Mouse (Mus musculus): Measurements from ENCODE around the gene Cog8. TPM values are rescaled to one million over a fixed set of nuclear protein-coding genes. Genes with fewer than 3 reads are reported as not detected.
"Not testable (repeated sequence)": the region's sequence is repeated elsewhere in the genome, so short reads cannot be mapped to it uniquely, and the experiment has no call there.

Cog8 gene
- polyA plus RNA-seq, 1 experiment from 2014 or later = 40.9 TPM

DNA sequence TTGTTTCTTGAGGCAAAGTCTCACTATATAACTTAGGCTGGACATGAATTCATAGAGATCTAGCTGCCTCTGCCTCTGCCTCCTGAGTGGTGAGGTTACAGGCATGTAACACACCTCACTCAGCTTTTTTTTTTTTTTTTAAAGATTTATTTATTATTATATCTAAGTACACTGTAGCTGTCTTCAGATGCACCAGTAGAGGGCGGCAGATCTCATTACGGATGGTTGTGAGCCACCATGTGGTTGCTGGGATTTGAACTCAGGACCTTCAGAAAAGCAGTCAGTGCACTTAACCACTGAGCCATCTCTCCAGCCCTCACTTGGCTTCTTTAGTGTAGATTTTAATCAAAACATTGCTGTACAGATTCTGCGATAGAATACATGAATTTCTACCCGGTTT, 60.1 kb downstream of the Cog8 start:
- not testable (repeated sequence) for H3K4me2 ChIP-seq, H3K9me3 ChIP-seq

More for the DNA sequence above, 60.1 kb downstream of the Cog8 start:
- peaks cover 23% of the 10 kb centered on the region for H3K36me3 ChIP-seq
- H3K9ac ChIP-seq; H3K4me1 ChIP-seq (replicated peaks); H3K4me3 ChIP-seq; ATAC-seq (ENCODE audit: low FRiP score); H3K27ac ChIP-seq; H3K27me3 ChIP-seq: not testable (repeated sequence)
- WGBS = 89% methylated on average over 4 of the region's 4 CpGs

Small RNA genes within 50 kb of the gene (microRNA-seq; reads per million reads assigned to microRNA genes)
- 1.2 reads per million for gene Mir7075

Other genes with a start within 250 kb of the Cog8 start
- gene Has3, start 186.4 kb downstream of the Cog8 start, polyA plus RNA-seq (2015; fragmentation: Nextera tagmentation; extraction: Ambion mirVana) = 0.53 and 0.88 TPM in 2 replicates
- 45.5 and 47.3 TPM in 2 replicates for gene Utp4, start 163.1 kb downstream of the Cog8 start, polyA plus RNA-seq (2015; fragmentation: Nextera tagmentation; extraction: Ambion mirVana)
- 5.9 and 7.9 TPM in 2 replicates for gene Sntb2, start 120.9 kb downstream of the Cog8 start, polyA plus RNA-seq (2015; fragmentation: Nextera tagmentation; extraction: Ambion mirVana)
- gene Vps4a, start 25.5 kb downstream of the Cog8 start, polyA plus RNA-seq (2015; fragmentation: Nextera tagmentation; extraction: Ambion mirVana) = 139 and 143 TPM in 2 replicates
- gene Pdf, start 8.1 kb downstream of the Cog8 start, polyA plus RNA-seq (2015; fragmentation: Nextera tagmentation; extraction: Ambion mirVana) = 36.8 and 38.5 TPM in 2 replicates
- 73.7 and 77.6 TPM in 2 replicates for gene Nip7, start 188 bp upstream of the Cog8 start, polyA plus RNA-seq (2015; fragmentation: Nextera tagmentation; extraction: Ambion mirVana)
- not detected in 2 replicates for gene Tmed6, start 9.0 kb upstream of the Cog8 start, polyA plus RNA-seq (2015; fragmentation: Nextera tagmentation; extraction: Ambion mirVana)
- 28.3 and 28.8 TPM in 2 replicates for gene Terf2, start 39.9 kb upstream of the Cog8 start, polyA plus RNA-seq (2015; fragmentation: Nextera tagmentation; extraction: Ambion mirVana)
- 102 TPM in 2 replicates for gene Cyb5b, start 94.0 kb upstream of the Cog8 start, polyA plus RNA-seq (2015; fragmentation: Nextera tagmentation; extraction: Ambion mirVana)
- gene Nfat5, start 236.8 kb upstream of the Cog8 start, polyA plus RNA-seq (2015; fragmentation: Nextera tagmentation; extraction: Ambion mirVana) = 14.0 and 14.5 TPM in 2 replicates

Measured in hindbrain, embryonic 13.5 days (tissue).